Mouse (Mus musculus) lung, postnatal 25 days (tissue): Measurements from ENCODE around the gene Cdk11b.
"Not testable (repeated sequence)": the region's sequence is repeated elsewhere in the genome, so short reads cannot be mapped to it uniquely, and the experiment has no call there.

ENCODE experiments used
- DNase-seq: peaks from one replicate; pipeline ENCODE4 v3.0.0; 2022; ENCODE audit warnings: low spot score

Gene Cdk11b

GRCm38 (mm10) chr4:155668689-155669597 lies 44.3 kb downstream of the Cdk11b start, which contains the start of gene Mib2:
Gene Mib2, minus strand, starts transcription at chr4:155669198.
- DNase-seq: peak; percentile 97

DNA sequence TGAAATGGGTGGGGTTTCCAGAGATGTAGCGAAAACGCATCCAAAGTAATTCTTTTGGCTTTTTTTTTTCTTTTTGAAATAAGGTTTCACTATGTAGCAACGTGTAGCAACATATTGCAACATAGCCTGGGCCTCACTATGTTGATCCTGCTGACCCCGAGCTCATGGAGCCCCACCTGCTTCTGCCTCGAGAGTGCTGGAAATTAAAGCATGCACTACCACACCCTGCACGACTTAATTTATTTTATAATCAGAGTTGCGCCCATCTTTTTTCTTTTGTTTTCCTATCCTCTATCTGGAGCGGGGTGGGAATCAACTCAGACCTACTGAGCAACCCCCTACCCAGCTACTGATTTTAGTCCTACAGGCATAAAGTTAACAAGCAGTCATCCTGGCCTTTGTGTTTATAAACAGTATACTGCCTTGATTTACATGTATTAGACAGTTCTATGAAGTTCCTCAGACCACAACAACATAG lies 45.0 kb downstream of the Cdk11b start:
- no peak for DNase-seq

DNA sequence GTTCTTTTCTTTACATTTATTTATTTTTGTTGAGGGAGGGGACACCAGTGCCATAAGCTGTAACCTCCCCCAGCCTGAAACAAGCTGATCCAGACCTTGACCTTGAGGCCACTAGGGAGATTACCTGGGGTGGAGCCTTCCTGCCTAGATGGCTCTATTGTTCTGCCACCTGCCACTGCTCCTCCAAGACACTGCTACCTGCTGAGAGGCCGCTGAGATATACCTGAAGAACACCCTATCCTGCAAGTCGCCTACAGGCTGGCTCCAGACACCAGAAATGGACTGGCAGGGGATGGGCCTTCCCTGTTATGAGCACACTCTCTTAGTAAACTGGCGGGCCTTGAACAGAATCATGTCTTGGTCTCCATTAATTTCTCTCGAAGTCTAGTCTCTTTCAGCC lies 45.6 kb downstream of the Cdk11b start:
- DNase-seq: not testable (repeated sequence)

DNA sequence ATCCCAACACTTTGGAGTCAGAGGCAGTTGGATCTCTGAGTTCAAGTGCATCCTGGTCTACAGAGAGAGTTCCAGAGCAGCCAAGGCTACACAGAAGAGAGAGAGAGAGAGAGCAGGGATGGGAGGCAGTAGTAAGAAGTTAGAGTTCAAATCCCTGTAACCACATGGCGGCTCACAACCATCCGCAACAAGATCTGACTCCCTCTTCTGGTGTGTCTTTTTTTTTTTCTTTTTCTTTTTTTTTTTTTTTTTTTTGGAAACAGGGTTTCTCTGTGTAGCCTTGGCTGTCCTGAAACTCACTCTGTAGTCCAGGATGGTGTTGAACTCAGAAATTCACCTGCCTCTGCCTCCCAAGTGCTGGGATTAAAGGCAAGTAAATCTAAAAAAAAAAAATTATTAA lies 47.4 kb downstream of the Cdk11b start:
- DNase-seq: no peak

GRCm38 (mm10) chr4:155675991-155676390 lies 51.3 kb downstream of the Cdk11b start:
- DNase-seq: peak; percentile 32

- not testable (repeated sequence) for DNase-seq
Observed at GRCm38 (mm10) chr4:155683670-155684277, 59.1 kb downstream of the Cdk11b start.

GRCm38 (mm10) chr4:155687764-155688163 lies 63.1 kb downstream of the Cdk11b start:
- not testable (repeated sequence) for DNase-seq

GRCm38 (mm10) chr4:155690571-155691375 lies 66.1 kb downstream of the Cdk11b start:
- DNase-seq: no peak

DNA sequence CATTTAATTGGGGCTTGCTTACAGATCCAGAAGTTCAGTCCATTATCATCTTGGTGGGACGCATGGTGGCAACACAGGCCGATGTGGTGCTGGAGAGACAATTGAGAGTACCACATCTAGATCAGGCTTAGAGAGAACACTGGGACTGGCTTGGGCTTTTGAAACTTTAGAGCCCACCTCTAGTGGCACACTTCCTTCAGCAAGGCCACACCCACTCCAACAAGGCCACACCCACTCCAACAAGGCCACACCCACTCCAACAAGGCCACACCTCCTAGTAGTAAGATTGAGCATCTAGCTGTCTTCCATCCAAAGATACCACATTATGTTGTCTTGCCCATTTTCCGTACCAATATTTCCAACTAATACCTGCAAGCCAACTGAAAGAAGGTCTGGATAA lies 67.8 kb downstream of the Cdk11b start:
- DNase-seq: no peak

- peak; percentile 32 for DNase-seq
Observed at GRCm38 (mm10) chr4:155694111-155694481, 69.4 kb downstream of the Cdk11b start, which contains the start of gene Fndc10. Gene Fndc10, plus strand, starts transcription at chr4:155694342.

GRCm38 (mm10) chr4:155694482-155695401 lies 70.1 kb downstream of the Cdk11b start:
- peak; percentile 38 for DNase-seq

DNA sequence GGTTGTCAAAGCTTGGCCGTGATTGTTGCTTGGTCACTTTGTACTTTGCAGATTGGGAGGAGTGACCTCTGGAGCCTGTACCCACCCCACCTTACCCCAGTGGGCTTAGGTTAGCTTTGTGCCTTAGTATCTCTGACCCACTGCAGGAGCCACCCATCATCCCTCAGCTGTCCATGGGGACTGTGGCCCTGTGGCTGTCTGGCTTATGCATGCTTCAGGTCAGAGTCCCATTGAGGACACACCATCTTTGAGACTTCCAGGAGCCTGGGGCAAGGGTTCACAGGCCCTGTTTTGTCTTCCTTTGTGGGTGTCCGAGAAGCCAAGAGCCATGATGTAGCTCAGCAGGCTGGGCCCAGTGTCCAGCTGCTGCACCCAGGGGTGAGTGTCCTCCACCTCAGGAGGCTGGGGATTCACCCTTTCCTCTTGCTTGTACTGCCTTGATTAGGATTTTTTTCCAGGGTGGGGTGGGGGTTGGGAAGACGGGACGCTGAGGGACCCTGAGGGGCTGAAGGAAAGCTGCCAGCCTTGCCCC lies 70.9 kb downstream of the Cdk11b start:
- DNase-seq: no peak

DNA sequence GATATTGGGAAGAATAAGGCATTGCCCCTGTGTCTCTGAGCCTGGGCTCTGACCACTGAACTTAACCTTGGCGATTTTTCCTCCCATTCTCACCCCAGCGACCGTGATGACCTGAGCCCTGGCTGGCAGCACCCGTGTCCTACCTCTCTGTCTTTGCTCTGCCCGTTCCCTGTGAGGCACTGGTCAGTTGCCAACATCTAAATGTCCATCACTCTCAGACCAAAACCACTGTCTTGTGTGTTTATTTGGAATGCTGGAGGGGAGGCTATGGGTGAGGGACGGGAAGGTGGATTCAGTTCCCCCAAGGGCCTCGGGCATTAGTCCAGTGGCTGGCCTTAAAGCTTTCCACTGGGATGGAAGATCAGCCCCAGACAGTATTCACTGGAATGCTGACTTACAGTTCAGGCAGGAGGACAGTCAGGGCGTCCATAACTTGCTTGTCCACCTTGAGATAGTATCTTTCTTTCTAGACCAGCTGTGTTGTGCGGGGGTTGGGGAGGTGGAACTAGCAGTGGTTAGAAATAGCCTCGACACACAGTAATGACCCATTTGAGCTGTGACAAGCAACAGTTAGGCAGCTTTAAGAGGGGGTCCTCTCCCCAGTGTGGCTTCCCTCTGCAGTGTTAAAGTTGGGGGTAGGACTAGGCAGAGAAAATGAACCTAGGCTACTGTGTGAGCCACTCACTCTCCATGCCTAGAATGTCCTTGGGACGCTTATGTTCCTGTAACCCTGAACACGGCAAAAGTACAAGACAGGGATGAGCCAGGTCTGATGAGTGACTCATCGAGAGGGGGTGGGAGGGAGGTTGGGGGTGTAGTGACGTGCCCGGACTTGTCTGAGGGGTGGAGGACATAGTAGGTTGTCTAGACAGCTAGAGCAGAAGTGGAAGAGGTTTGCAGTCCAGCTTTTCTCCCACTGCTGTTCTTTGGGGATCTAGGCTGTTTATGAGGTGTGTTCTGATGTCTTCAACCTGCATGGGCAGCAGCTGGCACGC lies 71.9 kb downstream of the Cdk11b start:
- DNase-seq: no peak
